In genomic region chr7:28701306-28701705, GRCm38 (mm10) we compare ENCODE assay signal across 15 mouse cellular contexts. TPM values are rescaled to one million over a fixed set of nuclear protein-coding genes. Genes with fewer than 3 reads are reported as not detected.
DNase-seq lines count a peak whose midpoint lies in the region; TF ChIP-seq lines count a peak whose summit lies in the region.
"Not testable (repeated sequence)": the region's sequence is repeated elsewhere in the genome, so short reads cannot be mapped to it uniquely, and the experiment has no call there.
"Had no signal": no experiment of that assay in that cellular context is flagged by ENCODE, and none has a peak within 500 bp of the region (broad histone marks: within the 10 kb centered on the region; RNA-seq: fewer than 3 reads in every experiment).

No protein-coding gene starts in this region.

- not testable (repeated sequence) for H3K4me1 ChIP-seq in ES-E14 (ENCODE audit: control insufficient read depth in 2 of 2, insufficient read depth in 2 of 2, low read length in 2 of 2, poor library complexity in 1 of 2)

- H3K36me3 ChIP-seq in ES-E14 (ENCODE audit: control insufficient read depth, insufficient read depth, low read length, poor library complexity, severe bottlenecking), result not testable (repeated sequence)

- in situ Hi-C loops in ES-E14 (cut with MboI; ENCODE audit: low sequenced_read_pairs in 2 of 2, unreplicated experiment in 2 of 2), result not testable (repeated sequence)

- not testable (repeated sequence) for H3K9ac ChIP-seq in ES-E14 (ENCODE audit: insufficient read depth, low read depth, low read length, poor library complexity, severe bottlenecking)

- H3K27ac ChIP-seq in ES-E14 (ENCODE audit: insufficient read depth, low read depth, low read length, poor library complexity, severe bottlenecking), result not testable (repeated sequence)

- H3K4me3 ChIP-seq in ES-E14 (ENCODE audit: insufficient read depth in 1 of 2, low read depth in 1 of 2, low read length in 2 of 2, poor library complexity in 1 of 2, severe bottlenecking in 1 of 2), result not testable (repeated sequence)

- not testable (repeated sequence) for H3K9me3 ChIP-seq in ES-E14 (ENCODE audit: control insufficient read depth, insufficient read depth, low read depth, low read length)

- DNase-seq in ES-CJ7 (ENCODE audit: low read depth, low spot score), result peak; percentile 58
- not testable (repeated sequence) for DNase-seq in ES-E14 (ENCODE audit: low read depth, low spot score)
- peak; percentile 75 for DNase-seq in R1 (ENCODE audit: low read depth, low spot score)
- DNase-seq in ZHBTc4 (ENCODE audit: low read depth, low spot score), result peak; percentile 75

TF ChIP-seq in ES-E14, 5 proteins besides CTCF, POLR2A, EP300 and RAD21:
- 0 out of 2 replicates have a peak, but pooled peaks have one; percentile 38 for TF ChIP-seq CHD2 (IDR thresholded peaks at IDR 0.05; ENCODE audit: low read depth, low read length)

RNA-seq across cellular contexts. Expression of gene Fbxo27, which starts 8.7 kb away (rescaled TPM):
- 5.8 and 5.9 TPM in 2 replicates for total RNA-seq in ES-E14 (2012; rRNA removed)
- total RNA-seq: CH12.LX, G1E, MEL had no signal

RNA-seq across cellular contexts. Expression of gene Fbxo17, which starts 15.3 kb away (rescaled TPM):
- 5.9 and 6.6 TPM in 2 replicates for total RNA-seq in ES-E14 (2012; rRNA removed)
- total RNA-seq: MEL had no signal

RNA-seq across cellular contexts. Expression of gene Mrps12, which starts 40.3 kb away (rescaled TPM):
- 102 and 105 TPM in 2 replicates for total RNA-seq in ES-E14 (2012; rRNA removed)

RNA-seq across cellular contexts. Expression of gene Sars2, which starts 40.5 kb away (rescaled TPM):
- 25.2 and 27.9 TPM in 2 replicates for total RNA-seq in ES-E14 (2012; rRNA removed)

RNA-seq across cellular contexts. Expression of gene Ccer2, which starts 54.7 kb away (rescaled TPM):
- total RNA-seq in ES-E14 (2012; rRNA removed), result not detected in 2 replicates
- total RNA-seq: adrenal gland, adult 18-20 months; adrenal gland, adult 2 months; adrenal gland, adult 8-10 months; adrenal gland, postnatal 10 days; adrenal gland, postnatal 14 days; adrenal gland, postnatal 25 days; adrenal gland, postnatal 36 days; adrenal gland, postnatal 4 days; G1E; MEL had no signal
